Mouse (Mus musculus): ENCODE measurements around the gene Tiam1. TPM values are rescaled to one million over a fixed set of nuclear protein-coding genes. Genes with fewer than 3 reads are reported as not detected.
A peak's percentile ranks its signal among the peaks of the same experiment; 100 is the strongest.

Gene Tiam1
- total and polyA plus RNA-seq, 2 experiments = 0.27 to 0.65 TPM

GRCm38 (mm10) chr16:89993991-89994825 lies 149.4 kb downstream of the Tiam1 start:
- Histone ChIP-seq H3K4me1 (ENCODE audit: control insufficient read depth, insufficient read depth, low read length) (no peaks in the 10 kb centered on the region), H3K79me2 (ENCODE audit: control insufficient read depth, insufficient read depth, low read length) (no peaks in the 10 kb centered on the region), H3K36me3 (ENCODE audit: control insufficient read depth, insufficient read depth, low read length) (no peaks in the 10 kb centered on the region), H3K27me3 (ENCODE audit: control insufficient read depth, insufficient read depth, low read length) (no peaks in the 10 kb centered on the region), H3K9ac (ENCODE audit: low read depth, low read length) (no peak overlapping the region; the same call in 1 of the 2 replicates), H3K27ac (replicated peaks; ENCODE audit: insufficient read depth, low read depth, low read length) (no peak overlapping the region), H3K4me3 (ENCODE audit: insufficient read depth, low read depth, low read length) (no peak overlapping the region)
- no peak for DNase-seq (ENCODE audit: extremely low read depth, low read depth, low spot score)
- no peak for TF ChIP-seq CTCF (IDR thresholded peaks at IDR 0.05; ENCODE audit: low read depth, low read length)
- TF ChIP-seq POLR2A (IDR thresholded peaks at IDR 0.05; ENCODE audit: extremely low read depth, insufficient read depth, low read length) = no peak
- WGBS = 77% methylated on average over 17 of the region's 17 CpGs

GRCm38 (mm10) chr16:89993506-89993905 lies 150.1 kb downstream of the Tiam1 start:
- Histone ChIP-seq H3K4me3 (ENCODE audit: insufficient read depth, low read depth, low read length) (no peak overlapping the region), H3K79me2 (ENCODE audit: control insufficient read depth, insufficient read depth, low read length) (no peaks in the 10 kb centered on the region), H3K27ac (replicated peaks; ENCODE audit: insufficient read depth, low read depth, low read length) (no peak overlapping the region), H3K27me3 (ENCODE audit: control insufficient read depth, insufficient read depth, low read length) (no peaks in the 10 kb centered on the region), H3K4me1 (ENCODE audit: control insufficient read depth, insufficient read depth, low read length) (no peaks in the 10 kb centered on the region), H3K36me3 (ENCODE audit: control insufficient read depth, insufficient read depth, low read length) (no peaks in the 10 kb centered on the region), H3K9ac (ENCODE audit: low read depth, low read length) (no peak overlapping the region)
- 95% methylated on average over 4 of the region's 4 CpGs for WGBS
- no peak for TF ChIP-seq POLR2A (IDR thresholded peaks at IDR 0.05; ENCODE audit: extremely low read depth, insufficient read depth, low read length)
- no peak for TF ChIP-seq CTCF (IDR thresholded peaks at IDR 0.05; ENCODE audit: low read depth, low read length)
- DNase-seq (ENCODE audit: extremely low read depth, low read depth, low spot score) = no peak

- WGBS = 81% methylated on average over 12 of the region's 12 CpGs
- no peaks in the 10 kb centered on the region for H3K4me1 ChIP-seq (ENCODE audit: control insufficient read depth, insufficient read depth, low read length)
- no peaks in the 10 kb centered on the region for H3K36me3 ChIP-seq (ENCODE audit: control insufficient read depth, insufficient read depth, low read length)
- no peak overlapping the region for H3K4me3 ChIP-seq (ENCODE audit: insufficient read depth, low read depth, low read length)
- TF ChIP-seq CTCF (IDR thresholded peaks at IDR 0.05; ENCODE audit: low read depth, low read length) (no peak), POLR2A (IDR thresholded peaks at IDR 0.05; ENCODE audit: extremely low read depth, insufficient read depth, low read length) (no peak)
- H3K27ac ChIP-seq (replicated peaks; ENCODE audit: insufficient read depth, low read depth, low read length) = no peak overlapping the region
- no peaks in the 10 kb centered on the region for H3K27me3 ChIP-seq (ENCODE audit: control insufficient read depth, insufficient read depth, low read length)
- no peak overlapping the region for H3K9ac ChIP-seq (ENCODE audit: low read depth, low read length)
- peak; percentile 9 for DNase-seq (ENCODE audit: extremely low read depth, low read depth, low spot score)
- H3K79me2 ChIP-seq (ENCODE audit: control insufficient read depth, insufficient read depth, low read length) = no peaks in the 10 kb centered on the region
Observed at GRCm38 (mm10) chr16:89991701-89992152, 151.8 kb downstream of the Tiam1 start.

- Histone ChIP-seq H3K27me3 (ENCODE audit: control insufficient read depth, insufficient read depth, low read length) (no peaks in the 10 kb centered on the region), H3K27ac (replicated peaks; ENCODE audit: insufficient read depth, low read depth, low read length) (no peak overlapping the region), H3K4me1 (ENCODE audit: control insufficient read depth, insufficient read depth, low read length) (no peaks in the 10 kb centered on the region), H3K9ac (ENCODE audit: low read depth, low read length) (no peak overlapping the region), H3K4me3 (ENCODE audit: insufficient read depth, low read depth, low read length) (no peak overlapping the region), H3K36me3 (ENCODE audit: control insufficient read depth, insufficient read depth, low read length) (no peaks in the 10 kb centered on the region), H3K79me2 (ENCODE audit: control insufficient read depth, insufficient read depth, low read length) (no peaks in the 10 kb centered on the region)
- WGBS = 90% methylated on average over 5 of the region's 5 CpGs
- DNase-seq (ENCODE audit: extremely low read depth, low read depth, low spot score) = no peak
- TF ChIP-seq POLR2A (IDR thresholded peaks at IDR 0.05; ENCODE audit: extremely low read depth, insufficient read depth, low read length) (no peak), CTCF (IDR thresholded peaks at IDR 0.05; ENCODE audit: low read depth, low read length) (no peak)
Observed at GRCm38 (mm10) chr16:89990288-89990955, 153.1 kb downstream of the Tiam1 start.

- no peaks in the 10 kb centered on the region for H3K79me2 ChIP-seq (ENCODE audit: control insufficient read depth, insufficient read depth, low read length)
- H3K27ac ChIP-seq (replicated peaks; ENCODE audit: insufficient read depth, low read depth, low read length) = no peak overlapping the region
- 86% methylated on average over 10 of the region's 10 CpGs for WGBS
- no peak for DNase-seq (ENCODE audit: extremely low read depth, low read depth, low spot score)
- no peaks in the 10 kb centered on the region for H3K36me3 ChIP-seq (ENCODE audit: control insufficient read depth, insufficient read depth, low read length)
- no peak overlapping the region for H3K9ac ChIP-seq (ENCODE audit: low read depth, low read length)
- H3K27me3 ChIP-seq (ENCODE audit: control insufficient read depth, insufficient read depth, low read length) = no peaks in the 10 kb centered on the region
- no peak overlapping the region for H3K4me3 ChIP-seq (ENCODE audit: insufficient read depth, low read depth, low read length)
- TF ChIP-seq POLR2A (IDR thresholded peaks at IDR 0.05; ENCODE audit: extremely low read depth, insufficient read depth, low read length) (no peak), CTCF (IDR thresholded peaks at IDR 0.05; ENCODE audit: low read depth, low read length) (no peak)
- no peaks in the 10 kb centered on the region for H3K4me1 ChIP-seq (ENCODE audit: control insufficient read depth, insufficient read depth, low read length)
Observed at GRCm38 (mm10) chr16:89989816-89990215, 153.8 kb downstream of the Tiam1 start.
